Mouse (Mus musculus): ENCODE measurements around the gene Prrt2. TPM values are rescaled to one million over a fixed set of nuclear protein-coding genes. Genes with fewer than 3 reads are reported as not detected.

The Prrt2 gene
- 1 to 10 TPM; 1.6 to 2.0 TPM for total RNA-seq (2021)

GRCm38 (mm10) chr7:127020901-127021562, at the start of gene Prrt2, which contains the start of gene Gm42742:
Gene Prrt2 (minus strand): TSS chr7:127021211.
Gene Gm42742 (minus strand): TSS chr7:127021097.
- DNase-seq: peak; percentile 61

DNA sequence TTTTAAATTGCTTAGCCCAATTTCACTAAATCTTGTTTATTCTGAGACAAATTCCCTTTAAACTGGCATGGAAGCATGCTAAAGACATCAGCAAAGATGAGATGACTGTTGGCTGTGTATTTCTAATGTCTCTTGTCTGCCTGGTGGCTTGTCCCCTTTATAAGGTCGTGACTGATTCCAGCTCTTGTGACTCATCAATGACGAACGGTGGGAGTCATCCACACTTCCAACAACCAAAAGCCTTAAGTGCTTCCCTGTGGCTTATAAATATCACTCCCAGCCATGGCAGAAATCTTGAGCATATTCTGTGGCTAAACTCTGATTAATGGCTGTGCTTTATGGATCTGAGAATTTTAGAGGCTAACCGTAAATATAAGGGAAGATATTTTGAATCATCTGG, 45.3 kb upstream of the Prrt2 start:
- DNase-seq: no peak

DNA sequence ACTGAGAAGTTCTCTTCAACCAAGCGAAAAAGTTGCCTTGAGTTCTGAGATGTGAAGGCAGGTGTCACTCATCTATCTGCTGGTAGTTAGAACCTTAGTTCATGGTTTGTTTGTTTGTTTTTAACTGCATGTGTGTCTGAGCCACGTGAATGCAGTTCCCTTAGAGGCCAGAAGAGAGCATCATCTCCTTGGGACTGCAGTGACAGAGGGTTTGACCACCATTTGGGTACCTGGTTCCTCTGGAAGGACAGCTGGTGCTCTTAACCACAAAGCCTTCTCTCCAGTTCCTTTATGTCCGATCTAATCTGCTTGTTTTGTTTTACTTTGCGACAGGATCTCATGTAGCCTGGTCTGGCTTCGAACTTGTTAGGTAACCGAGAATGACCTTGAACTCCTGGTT, 44.5 kb upstream of the Prrt2 start:
- DNase-seq: no peak

- DNase-seq: no peak
Observed at GRCm38 (mm10) chr7:127055026-127055585, 34.1 kb upstream of the Prrt2 start.

DNA sequence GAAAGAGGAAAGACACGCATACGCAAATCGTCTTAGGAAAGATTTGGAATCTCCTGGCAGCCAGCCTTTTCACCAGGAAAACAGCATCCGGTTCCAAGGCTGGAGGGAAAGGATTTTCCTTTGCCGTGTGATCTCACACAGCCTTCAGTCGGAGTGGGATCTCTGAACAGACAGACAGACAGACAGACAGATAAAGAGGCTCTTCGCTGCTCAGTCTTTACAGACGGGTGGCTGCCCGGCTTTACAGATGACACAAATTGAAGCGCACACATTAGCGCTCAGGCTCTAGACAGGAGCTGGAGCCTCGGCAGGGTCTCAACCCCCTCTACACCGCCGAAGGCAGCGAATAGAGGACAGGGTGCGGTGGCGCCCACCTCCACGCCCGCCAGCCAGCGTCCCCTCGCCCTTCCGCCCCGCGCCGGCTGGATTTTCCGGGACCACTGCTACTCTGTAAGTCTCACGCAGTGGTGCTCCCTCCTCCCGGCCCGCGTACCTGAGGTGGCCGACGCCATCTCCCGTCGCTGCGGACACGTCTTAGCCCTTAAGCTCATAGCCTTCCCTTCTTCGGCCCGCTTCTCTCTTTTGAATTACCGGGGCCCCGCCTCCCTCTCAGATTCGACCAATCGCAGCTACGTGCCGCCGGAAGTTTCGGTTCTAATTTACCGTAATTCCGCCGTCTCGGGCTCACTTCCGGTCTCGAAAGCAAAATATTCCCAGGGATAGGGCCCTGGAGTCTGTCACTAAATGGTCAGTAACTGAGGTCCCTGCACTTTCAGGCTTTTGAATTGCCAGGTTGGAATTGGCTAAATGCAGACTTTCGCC, 21.1 kb upstream of the Prrt2 start, which contains the start of gene Kif22:
Kif22 (minus strand) TSS at position 621 of the 822 bp plus-strand sequence.
- peak; percentile 95 for DNase-seq

DNA sequence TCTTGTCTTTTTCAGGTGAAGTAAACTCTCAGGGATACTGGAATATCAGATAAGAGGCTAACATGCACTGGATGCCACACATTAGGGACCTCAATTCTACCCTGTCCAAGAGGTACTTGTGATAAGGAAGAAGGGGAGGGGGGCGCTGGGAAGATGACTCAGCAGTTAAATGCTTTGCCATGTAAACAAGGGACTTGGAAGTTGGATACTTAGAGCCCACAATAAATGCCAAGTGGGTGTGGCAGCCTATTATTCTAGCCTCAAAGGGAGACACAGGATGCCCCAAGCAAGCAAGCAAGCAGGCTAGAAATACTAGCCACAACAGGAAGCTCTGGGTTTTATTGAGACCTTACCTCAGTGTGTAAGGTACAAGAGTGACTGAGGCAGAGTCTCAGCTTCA, 10.2 kb upstream of the Prrt2 start:
- DNase-seq: no peak

GRCm38 (mm10) chr7:127030172-127030571, 9.2 kb upstream of the Prrt2 start:
- DNase-seq: no peak

GRCm38 (mm10) chr7:127027885-127028284, 6.9 kb upstream of the Prrt2 start:
- DNase-seq: no peak

GRCm38 (mm10) chr7:127026984-127027726, 6.1 kb upstream of the Prrt2 start, which contains the start of gene Maz:
Gene Maz (minus strand): TSS chr7:127027037.
- DNase-seq: peak; percentile 99

DNA sequence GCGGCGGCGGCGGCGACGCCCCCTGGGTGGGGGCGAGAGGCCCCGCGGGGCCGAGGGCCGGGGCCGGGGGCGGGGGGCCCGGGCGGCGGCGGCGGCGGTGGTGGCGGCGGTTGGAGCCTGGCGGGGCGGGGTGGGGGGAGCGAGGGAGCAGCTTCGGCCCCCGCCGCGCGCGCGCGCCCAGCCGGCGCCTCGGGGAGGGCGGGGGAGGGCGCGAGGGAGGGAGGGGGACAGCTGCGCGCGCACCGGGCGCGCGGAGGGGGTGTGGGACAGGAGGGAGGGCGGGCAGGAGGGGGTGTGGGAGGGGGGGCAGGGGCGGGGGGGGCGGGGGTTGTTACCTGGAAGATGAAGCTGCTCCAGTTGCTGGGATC, 5.6 kb upstream of the Prrt2 start:
- no peak for DNase-seq

DNA sequence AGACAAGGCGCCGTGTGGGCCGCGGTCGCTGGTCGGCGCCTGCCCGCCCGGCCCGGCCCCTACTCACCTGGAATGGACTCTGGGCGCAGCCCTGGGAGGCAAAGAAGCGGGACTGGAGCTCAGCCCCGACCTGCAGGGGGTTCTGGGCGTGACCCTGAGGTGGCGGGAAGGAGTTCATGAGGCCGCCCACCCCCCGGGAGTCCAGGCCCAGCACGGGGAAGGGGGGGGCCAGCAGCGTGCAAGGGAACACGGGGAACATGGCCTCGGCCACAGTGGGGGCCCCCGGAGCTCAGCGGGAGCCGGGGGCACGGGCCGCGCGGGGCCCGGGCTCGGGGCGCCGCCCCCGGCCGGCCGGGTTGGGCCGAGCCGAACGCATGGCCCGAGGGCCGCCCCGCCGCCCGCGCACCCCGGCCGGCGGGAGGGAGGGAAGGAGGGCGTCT, 5.2 kb upstream of the Prrt2 start:
- peak; percentile 76 for DNase-seq

DNA sequence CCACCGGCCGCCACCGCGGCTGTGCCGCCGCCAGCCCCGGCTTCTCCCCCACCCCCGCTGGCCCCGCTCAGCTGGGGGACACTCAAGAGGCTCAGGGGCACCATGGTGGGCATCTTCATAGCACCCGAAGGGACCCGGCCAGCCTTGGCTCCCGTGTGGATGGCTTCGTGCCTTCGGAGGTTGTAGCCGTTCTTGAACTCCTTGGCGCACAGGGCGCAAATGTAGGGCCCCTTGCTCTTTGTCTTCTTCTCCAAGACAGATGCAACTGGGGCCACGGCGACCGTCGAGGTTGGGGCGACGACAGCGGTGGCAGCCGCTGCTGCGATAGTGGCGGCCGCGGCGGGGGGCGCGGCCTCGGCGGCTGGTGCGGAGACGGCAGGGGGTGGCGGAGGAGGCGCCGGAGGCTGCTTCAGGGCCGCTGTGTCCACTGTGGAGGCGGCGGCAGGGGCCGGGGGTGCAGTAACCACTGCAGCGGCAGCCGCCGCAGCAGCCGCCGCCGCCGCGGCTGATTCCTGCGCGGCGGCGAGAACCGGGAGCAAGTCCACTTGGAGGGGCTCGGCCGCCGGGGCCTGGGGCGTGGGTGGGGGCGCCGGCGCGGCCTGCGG, 4.6 kb upstream of the Prrt2 start:
- peak; percentile 61 for DNase-seq

GRCm38 (mm10) chr7:127024755-127025555, 3.9 kb upstream of the Prrt2 start:
- peak; percentile 84 for DNase-seq

DNA sequence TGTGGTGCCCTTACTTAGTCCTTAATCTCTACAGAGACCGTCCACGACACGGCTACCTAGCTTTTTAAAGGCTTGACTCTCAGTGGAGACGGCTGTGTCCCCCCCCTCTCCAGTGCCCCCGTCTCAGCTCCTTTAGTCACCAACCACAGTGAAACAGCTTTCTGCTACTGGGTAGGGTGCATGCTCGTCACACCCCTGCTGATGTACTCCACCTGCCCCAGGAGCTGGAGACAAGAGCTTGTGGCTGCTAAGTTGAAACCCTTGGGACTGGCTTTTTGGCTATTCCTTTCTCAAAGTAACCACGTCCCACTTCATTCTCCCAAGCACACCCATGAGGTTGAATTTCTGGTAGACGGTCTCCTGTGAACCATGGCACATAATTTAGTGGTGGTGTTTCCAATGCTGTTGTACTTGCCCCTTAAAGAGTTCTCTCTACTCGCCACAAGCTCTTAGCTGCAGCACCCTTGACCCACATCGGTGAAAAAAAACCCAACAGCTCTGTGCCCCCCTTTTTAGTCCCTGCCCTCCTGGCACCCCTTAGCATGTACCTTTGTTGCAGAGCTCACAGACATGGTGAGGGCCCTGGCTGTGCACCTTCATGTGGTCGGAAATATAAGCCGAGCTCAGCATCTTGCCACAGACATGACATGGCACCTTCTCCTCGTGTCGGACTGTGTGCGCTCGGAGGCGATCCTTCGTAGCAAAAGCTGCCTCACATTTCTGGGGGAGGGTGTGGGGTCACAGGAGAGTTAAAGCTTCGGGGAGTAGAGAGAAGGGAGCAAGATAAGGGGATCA, 3.1 kb upstream of the Prrt2 start:
- peak; percentile 12 for DNase-seq

DNA sequence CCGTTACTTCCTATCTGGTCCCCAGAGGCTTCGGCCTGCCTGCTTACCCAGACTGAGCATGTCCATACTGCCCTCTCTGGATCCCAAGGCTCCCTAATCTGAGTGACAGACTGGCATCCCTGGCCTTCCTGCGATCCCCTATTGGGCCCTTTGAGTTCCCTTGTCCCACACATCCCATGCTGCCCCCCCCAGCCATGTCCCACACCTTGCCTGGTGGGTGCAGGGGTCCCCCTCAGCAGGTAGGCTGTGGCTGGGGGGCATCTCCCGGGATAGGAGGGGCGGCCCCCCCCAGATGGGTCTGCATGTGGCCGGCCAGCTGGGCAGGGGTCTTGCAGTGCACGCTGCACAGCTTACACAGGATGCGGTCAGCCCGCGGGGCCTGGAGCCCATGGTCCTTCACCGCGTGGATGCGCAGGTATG, 2.3 kb upstream of the Prrt2 start:
- peak; percentile 7 for DNase-seq

DNA sequence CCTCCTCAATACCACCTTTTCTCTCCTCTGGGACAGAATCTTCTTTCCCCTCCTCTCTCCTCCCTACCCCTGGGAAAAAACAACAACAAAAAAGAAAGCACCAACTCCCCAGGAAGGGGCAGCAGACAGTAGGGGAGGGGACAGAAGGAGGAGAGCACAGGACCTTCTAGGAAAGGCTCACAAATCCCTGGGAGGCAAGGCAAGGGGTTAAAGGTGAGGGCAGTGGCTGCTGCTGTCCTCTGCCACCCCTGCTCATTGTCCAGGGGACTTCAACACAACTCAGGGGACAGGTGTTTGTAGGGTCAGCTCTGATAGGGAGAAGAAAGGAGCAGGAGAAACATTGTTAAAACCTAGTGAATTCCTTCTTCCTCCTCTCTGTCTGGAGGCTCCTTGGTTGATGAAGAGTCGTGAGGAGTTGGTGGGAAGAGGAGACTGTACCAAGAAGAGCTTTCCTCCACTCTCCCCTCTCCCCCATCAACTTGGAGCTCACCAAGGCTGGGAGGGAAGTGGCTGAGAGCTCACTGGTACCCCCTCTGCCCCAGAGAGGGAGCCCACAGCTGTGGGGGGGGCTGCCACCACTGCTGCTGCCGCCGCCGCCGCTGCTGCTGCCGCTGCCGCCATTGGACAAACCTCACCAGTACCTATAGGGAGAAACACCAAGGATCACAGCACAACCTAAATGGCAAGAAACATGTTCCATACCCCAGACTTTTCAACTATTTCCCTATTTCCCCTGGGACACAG, 1.7 kb upstream of the Prrt2 start:
- DNase-seq: no peak

DNA sequence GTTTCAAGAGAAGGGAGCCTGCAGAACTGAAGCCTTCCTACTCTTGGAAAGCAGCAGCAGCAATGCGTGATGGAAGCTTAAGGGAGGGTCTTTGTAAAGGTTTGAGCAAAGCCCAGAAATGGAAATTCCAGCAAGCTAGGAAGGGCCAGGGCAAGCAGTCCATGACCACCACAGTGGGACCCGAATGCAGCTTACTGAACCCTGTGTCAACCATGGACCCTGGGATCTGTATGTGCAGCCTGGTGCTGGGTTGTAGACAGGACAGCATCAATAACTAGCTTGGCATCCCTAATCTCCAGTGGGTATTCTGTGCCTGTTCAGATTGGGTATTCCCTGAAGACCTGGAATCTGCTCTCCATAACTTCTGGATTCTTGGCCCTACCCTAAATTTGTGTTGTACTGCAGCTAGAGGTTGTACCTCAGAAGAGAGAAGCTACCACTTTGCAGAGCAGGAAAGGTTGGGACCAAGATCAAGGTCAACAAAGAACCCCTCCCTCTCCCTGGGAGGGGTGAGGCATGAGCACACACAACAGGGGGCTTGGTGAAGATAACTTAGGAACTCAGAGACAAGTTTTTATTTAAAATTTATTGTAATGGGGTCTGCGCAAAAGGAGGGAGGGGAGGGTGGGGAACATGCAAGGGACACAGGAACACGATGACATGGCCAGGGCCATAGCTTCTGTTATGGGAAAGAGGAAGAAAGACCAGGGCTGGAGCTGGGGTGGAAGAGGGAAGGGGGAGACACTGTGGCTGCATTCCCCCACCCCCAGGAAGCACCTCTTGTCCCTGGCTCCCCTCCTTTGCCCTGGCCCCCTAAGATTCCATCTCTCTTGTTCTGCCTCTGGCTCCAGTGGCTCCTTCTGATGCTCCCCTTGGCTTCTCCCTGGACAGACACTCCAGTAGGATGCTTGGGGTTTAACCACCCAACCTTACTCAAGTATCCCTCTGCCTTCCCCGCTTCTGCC, 834 bp upstream of the Prrt2 start:
- no peak for DNase-seq

GRCm38 (mm10) chr7:127020491-127020890, 520 bp downstream of the Prrt2 start:
- no peak for DNase-seq
